Mouse (Mus musculus): Measurements from ENCODE around the gene Capn1.

DNA sequence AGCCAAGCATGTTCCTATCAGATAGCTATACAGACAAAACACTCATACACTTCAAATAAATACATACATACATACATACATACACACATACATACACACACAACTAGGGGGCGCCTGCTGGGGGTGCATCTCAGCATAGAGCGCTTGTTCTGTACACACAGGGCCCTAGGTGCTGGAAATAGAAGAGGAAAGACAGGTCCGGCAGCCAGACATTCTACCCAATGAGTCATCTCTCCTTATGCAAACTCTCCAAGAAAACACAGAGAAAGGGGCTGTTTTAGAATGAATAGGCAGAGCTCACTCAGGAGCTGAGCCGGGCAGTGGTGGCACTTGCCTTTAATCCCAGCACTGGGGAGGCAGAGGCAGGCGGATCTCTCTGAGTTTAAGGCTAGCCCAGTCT is 15.7 kb downstream of the Capn1 start:
- no peak for TF ChIP-seq TAL1 (conservative IDR thresholded peaks at IDR 0.05; ENCODE audit: low read depth, low read length)
- TF ChIP-seq CTCF (IDR thresholded peaks at IDR 0.05; ENCODE audit: low read depth, low read length): no peak
- TF ChIP-seq GATA1 (IDR thresholded peaks at IDR 0.05; ENCODE audit: borderline replicate concordance, low read length): no peak
- no peak for TF ChIP-seq POLR2AphosphoS5 (IDR thresholded peaks at IDR 0.05; ENCODE audit: insufficient replicate concordance, low read depth, low read length)
- no peak for TF ChIP-seq GATA2 (IDR thresholded peaks at IDR 0.05; ENCODE audit: borderline replicate concordance, low read depth, low read length)

All from G1E (cell line).